8 mouse cellular contexts compared by ENCODE assay signal in the genomic region with DNA sequence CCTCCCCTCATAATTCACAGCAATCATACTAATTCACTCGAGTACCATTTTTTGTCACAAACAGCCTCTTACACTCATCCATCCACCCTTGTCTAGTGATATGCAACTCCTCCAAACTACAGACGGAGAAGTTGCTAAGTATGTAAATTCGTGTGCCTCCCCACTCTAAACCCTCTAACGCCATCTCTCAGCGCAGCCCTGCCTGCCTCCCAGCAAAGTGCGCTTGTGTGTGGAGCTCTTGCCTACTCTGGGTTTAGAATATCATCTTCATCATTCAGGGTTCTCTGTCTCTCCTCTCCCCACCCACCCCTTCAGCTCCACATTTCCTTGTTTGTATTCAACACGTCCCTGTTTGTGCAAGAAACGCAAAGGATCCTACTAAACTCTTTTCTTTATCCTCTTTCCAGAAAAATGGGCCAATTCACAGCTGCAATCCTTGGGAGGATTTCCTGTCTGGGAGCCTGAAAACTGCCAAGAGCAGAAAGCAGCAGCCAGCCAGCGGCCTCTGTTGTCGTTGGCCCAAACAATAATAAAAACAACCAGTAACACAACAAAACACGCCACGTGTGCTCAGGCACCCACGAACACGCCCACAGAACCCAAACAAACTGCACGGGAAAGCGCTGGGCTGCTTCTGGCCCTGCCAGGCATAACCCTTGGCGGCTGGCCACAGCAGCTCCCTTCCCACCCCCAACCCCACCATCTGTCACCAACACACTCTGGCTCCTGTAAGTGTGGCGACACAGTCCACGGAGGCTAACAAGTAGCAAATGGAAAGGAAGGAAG.
DNase-seq lines count a peak whose midpoint lies in the region; ATAC-seq lines count a peak whose summit lies in the region.

No protein-coding gene starts in this region.

- ATAC-seq in limb, embryonic 13.5 days (ENCODE audit: low FRiP score, low read depth) = no peak
- ATAC-seq in neural tube, embryonic 12.5 days (ENCODE audit: low FRiP score, low read depth) = peak; percentile 68
- no peak for ATAC-seq in CD4-positive, CD25-positive, alpha-beta regulatory T cell, adult 4 months

- H3K36me3 ChIP-seq in heart, embryonic 10.5 days = no peaks in the 10 kb centered on the region
- no peaks in the 10 kb centered on the region for H3K36me3 ChIP-seq in limb, embryonic 13.5 days
- no peaks in the 10 kb centered on the region for H3K36me3 ChIP-seq in neural tube, embryonic 12.5 days

- 0 out of 2 replicates have a peak overlapping the region, but pooled peaks have one; percentile 44 for H3K27ac ChIP-seq in heart, embryonic 10.5 days
- H3K27ac ChIP-seq in limb, embryonic 13.5 days = no peak overlapping the region
- H3K27ac ChIP-seq in neural tube, embryonic 12.5 days = 0 out of 2 replicates have a peak overlapping the region, but pooled peaks have one; percentile 3

- peak overlapping the region; percentile 22 for H3K4me3 ChIP-seq in heart, embryonic 10.5 days
- H3K4me3 ChIP-seq in limb, embryonic 13.5 days = peak overlapping the region; percentile 17
- no peak overlapping the region for H3K4me3 ChIP-seq in neural tube, embryonic 12.5 days

- peak; percentile 24 for DNase-seq in embryo, embryonic 9.5 days (ENCODE audit: extremely low spot score)
- DNase-seq in embryo, embryonic 10.5 days (ENCODE audit: low spot score) = no peak
- DNase-seq in fibroblast of lung, adult 2 months (ENCODE audit: low read depth) = peak; percentile 31
- no peak for DNase-seq in heart, embryonic 10.5 days (ENCODE audit: low spot score)
- DNase-seq in kidney, adult 8-10 months = peak; percentile 4 to 6

- H3K9ac ChIP-seq in limb, embryonic 13.5 days = 0 out of 2 replicates have a peak overlapping the region, but pooled peaks have one; percentile 20
- H3K9ac ChIP-seq in neural tube, embryonic 12.5 days = no peak overlapping the region

- 40% methylated on average over 19 of the region's 19 CpGs for WGBS in heart, embryonic 10.5 days
- 21% methylated on average over 19 of the region's 19 CpGs for WGBS in limb, embryonic 13.5 days
- 43% methylated on average over 19 of the region's 19 CpGs for WGBS in neural tube, embryonic 12.5 days

- H3K9me3 ChIP-seq in heart, embryonic 10.5 days = no peaks in the 10 kb centered on the region
- no peaks in the 10 kb centered on the region for H3K9me3 ChIP-seq in limb, embryonic 13.5 days
- no peaks in the 10 kb centered on the region for H3K9me3 ChIP-seq in neural tube, embryonic 12.5 days

- H3K4me1 ChIP-seq in heart, embryonic 10.5 days = peaks cover 9% of the 10 kb centered on the region; the same call in 1 of the 2 replicates
- peaks cover 14% of the 10 kb centered on the region for H3K4me1 ChIP-seq in limb, embryonic 13.5 days
- H3K4me1 ChIP-seq in neural tube, embryonic 12.5 days = peaks cover 7% of the 10 kb centered on the region; the same call in 1 of the 2 replicates

- H3K4me2 ChIP-seq in limb, embryonic 13.5 days (replicated peaks) = peak overlapping the region; percentile 57
- peak overlapping the region; percentile 36 for H3K4me2 ChIP-seq in neural tube, embryonic 12.5 days (replicated peaks)

- H3K27me3 ChIP-seq in heart, embryonic 10.5 days (ENCODE audit: insufficient read depth, poor library complexity, severe bottlenecking) = no peaks in the 10 kb centered on the region
- H3K27me3 ChIP-seq in limb, embryonic 13.5 days = no peaks in the 10 kb centered on the region
- no peaks in the 10 kb centered on the region for H3K27me3 ChIP-seq in neural tube, embryonic 12.5 days (replicated peaks)

Comparison
In these comparisons a context has a peak if more than half of its experiments do, and no peak if none do; other contexts are left out.
1. DNase-seq: peak in embryo, embryonic 9.5 days (single experiment), fibroblast of lung, adult 2 months (single experiment) and kidney, adult 8-10 months (2 of 2); none in embryo, embryonic 10.5 days (single experiment) and heart, embryonic 10.5 days (single experiment).